Mouse (Mus musculus): ENCODE measurements at regions not wholly inside any gene's neighbourhood (a gene's known extent, or its start where the extent isn't known, plus 50 kb on each side); places are given as distances from the start of the nearest gene placed in this dataset.

GRCm38 (mm10) chr13:101085182-101085581, 252.0 kb upstream of the Slc30a5 start:
- DNase-seq (ENCODE audit: low spot score) (no peak), ATAC-seq (ENCODE audit: low read depth) (no peak)
- Histone ChIP-seq H3K27me3 (replicated peaks; ENCODE audit: control insufficient read depth, insufficient read depth, low read length) (no peaks in the 10 kb centered on the region), H3K9ac (ENCODE audit: low read depth, low read length) (no peak overlapping the region), H3K4me1 (ENCODE audit: control insufficient read depth, insufficient read depth, low read length) (no peaks in the 10 kb centered on the region), H3K27ac (replicated peaks; ENCODE audit: low read depth, low read length) (no peak overlapping the region), H3K4me2 (ENCODE audit: low read depth, low read length) (no peak overlapping the region), H3K36me3 (ENCODE audit: control insufficient read depth, insufficient read depth, low read length) (no peaks in the 10 kb centered on the region), H3K9me3 (ENCODE audit: control insufficient read depth, low read length) (no peaks in the 10 kb centered on the region), H3K4me3 (ENCODE audit: low read depth, low read length) (no peak overlapping the region)

- H3K27me3 ChIP-seq (replicated peaks; ENCODE audit: control insufficient read depth, insufficient read depth, low read length), result no peaks in the 10 kb centered on the region
- 89% methylated on average over 5 of the region's 5 CpGs for WGBS
- ATAC-seq (ENCODE audit: low read depth) (no peak), DNase-seq (ENCODE audit: low spot score) (no peak)
- no peak overlapping the region for H3K27ac ChIP-seq (replicated peaks; ENCODE audit: low read depth, low read length)
- H3K9ac ChIP-seq (ENCODE audit: low read depth, low read length), result no peak overlapping the region
- H3K4me1 ChIP-seq (ENCODE audit: control insufficient read depth, insufficient read depth, low read length), result no peaks in the 10 kb centered on the region
- no peak overlapping the region for H3K4me3 ChIP-seq (ENCODE audit: low read depth, low read length)
- no peaks in the 10 kb centered on the region for H3K36me3 ChIP-seq (ENCODE audit: control insufficient read depth, insufficient read depth, low read length)
- H3K4me2 ChIP-seq (ENCODE audit: low read depth, low read length), result no peak overlapping the region
- no peaks in the 10 kb centered on the region for H3K9me3 ChIP-seq (ENCODE audit: control insufficient read depth, low read length)
Measured at GRCm38 (mm10) chr13:101084193-101084592, 251.0 kb upstream of the Slc30a5 start.

DNA sequence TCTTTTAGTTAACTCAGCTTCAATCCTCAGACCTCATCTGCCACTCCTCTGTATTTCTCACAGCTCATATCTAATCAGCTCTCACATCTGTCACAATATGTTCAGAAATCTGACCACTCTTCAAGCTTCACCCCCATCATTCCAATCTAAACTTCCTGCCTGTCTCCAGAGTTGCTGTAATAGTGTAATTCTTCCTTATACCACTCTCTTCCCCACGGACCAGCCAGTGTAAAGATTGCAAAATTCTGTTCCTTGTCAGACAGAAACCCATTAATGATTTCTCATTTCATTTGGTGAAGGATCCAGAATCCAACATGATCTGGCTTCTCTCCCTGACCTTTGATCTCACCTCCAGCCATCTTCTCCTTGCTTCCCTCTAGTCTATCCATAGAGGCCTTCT, 250.2 kb upstream of the Slc30a5 start:
- no peaks in the 10 kb centered on the region for H3K9me3 ChIP-seq (ENCODE audit: control insufficient read depth, low read length)
- no peak overlapping the region for H3K9ac ChIP-seq (ENCODE audit: low read depth, low read length)
- ATAC-seq (ENCODE audit: low read depth) (no peak), DNase-seq (ENCODE audit: low spot score) (no peak)
- H3K4me1 ChIP-seq (ENCODE audit: control insufficient read depth, insufficient read depth, low read length), result no peaks in the 10 kb centered on the region
- 59% methylated on average over 1 of the region's 1 CpGs for WGBS
- H3K4me2 ChIP-seq (ENCODE audit: low read depth, low read length), result no peak overlapping the region
- H3K27me3 ChIP-seq (replicated peaks; ENCODE audit: control insufficient read depth, insufficient read depth, low read length), result no peaks in the 10 kb centered on the region
- H3K36me3 ChIP-seq (ENCODE audit: control insufficient read depth, insufficient read depth, low read length), result no peaks in the 10 kb centered on the region
- no peak overlapping the region for H3K27ac ChIP-seq (replicated peaks; ENCODE audit: low read depth, low read length)
- H3K4me3 ChIP-seq (ENCODE audit: low read depth, low read length), result no peak overlapping the region

DNA sequence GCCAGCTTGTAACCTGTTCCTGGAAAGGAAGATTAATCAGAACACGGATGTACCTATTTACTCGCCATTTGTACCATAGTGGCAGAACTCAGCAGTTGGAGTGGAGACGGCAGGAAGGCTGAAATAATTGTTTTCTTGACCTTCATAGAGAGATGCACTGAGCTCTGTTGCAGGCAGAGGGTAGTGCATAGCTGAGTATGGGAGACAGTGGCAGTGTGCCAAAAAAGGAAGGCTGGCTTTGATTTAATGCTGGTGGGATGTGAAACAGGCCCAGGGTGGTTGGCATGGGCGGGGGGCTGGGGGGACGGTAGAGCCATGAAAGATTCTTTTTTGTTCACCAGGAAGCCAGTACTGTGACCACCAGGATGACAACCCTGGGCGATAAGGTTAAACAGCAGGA, 235.3 kb upstream of the Slc30a5 start:
- Histone ChIP-seq H3K4me2 (ENCODE audit: low read depth, low read length) (no peak overlapping the region), H3K4me3 (ENCODE audit: low read depth, low read length) (no peak overlapping the region), H3K9ac (ENCODE audit: low read depth, low read length) (no peak overlapping the region), H3K27ac (replicated peaks; ENCODE audit: low read depth, low read length) (no peak overlapping the region), H3K27me3 (replicated peaks; ENCODE audit: control insufficient read depth, insufficient read depth, low read length) (no peaks in the 10 kb centered on the region), H3K9me3 (ENCODE audit: control insufficient read depth, low read length) (no peaks in the 10 kb centered on the region), H3K4me1 (ENCODE audit: control insufficient read depth, insufficient read depth, low read length) (peaks cover 8% of the 10 kb centered on the region; the same call in 1 of the 2 replicates), H3K36me3 (ENCODE audit: control insufficient read depth, insufficient read depth, low read length) (no peaks in the 10 kb centered on the region)
- WGBS, result 48% methylated on average over 6 of the region's 6 CpGs
- DNase-seq (ENCODE audit: low spot score) (peak; percentile 76), ATAC-seq (ENCODE audit: low read depth) (peak; percentile 71; the same call in 1 of the 2 replicates)

- no peaks in the 10 kb centered on the region for H3K36me3 ChIP-seq (ENCODE audit: control insufficient read depth, insufficient read depth, low read length)
- ATAC-seq (ENCODE audit: low read depth), result peak; percentile 86
- DNase-seq (ENCODE audit: low spot score), result peak; percentile 81
- H3K4me1 ChIP-seq (ENCODE audit: control insufficient read depth, insufficient read depth, low read length), result no peaks in the 10 kb centered on the region
- no peak overlapping the region for H3K4me2 ChIP-seq (ENCODE audit: low read depth, low read length)
- no peak overlapping the region for H3K4me3 ChIP-seq (ENCODE audit: low read depth, low read length)
- no peaks in the 10 kb centered on the region for H3K9me3 ChIP-seq (ENCODE audit: control insufficient read depth, low read length)
- 24% methylated on average over 8 of the region's 8 CpGs for WGBS
- H3K27ac ChIP-seq (replicated peaks; ENCODE audit: low read depth, low read length), result no peak overlapping the region
- no peaks in the 10 kb centered on the region for H3K27me3 ChIP-seq (replicated peaks; ENCODE audit: control insufficient read depth, insufficient read depth, low read length)
- no peak overlapping the region for H3K9ac ChIP-seq (ENCODE audit: low read depth, low read length)
Measured at GRCm38 (mm10) chr13:101062582-101062981, 229.4 kb upstream of the Slc30a5 start.

DNA sequence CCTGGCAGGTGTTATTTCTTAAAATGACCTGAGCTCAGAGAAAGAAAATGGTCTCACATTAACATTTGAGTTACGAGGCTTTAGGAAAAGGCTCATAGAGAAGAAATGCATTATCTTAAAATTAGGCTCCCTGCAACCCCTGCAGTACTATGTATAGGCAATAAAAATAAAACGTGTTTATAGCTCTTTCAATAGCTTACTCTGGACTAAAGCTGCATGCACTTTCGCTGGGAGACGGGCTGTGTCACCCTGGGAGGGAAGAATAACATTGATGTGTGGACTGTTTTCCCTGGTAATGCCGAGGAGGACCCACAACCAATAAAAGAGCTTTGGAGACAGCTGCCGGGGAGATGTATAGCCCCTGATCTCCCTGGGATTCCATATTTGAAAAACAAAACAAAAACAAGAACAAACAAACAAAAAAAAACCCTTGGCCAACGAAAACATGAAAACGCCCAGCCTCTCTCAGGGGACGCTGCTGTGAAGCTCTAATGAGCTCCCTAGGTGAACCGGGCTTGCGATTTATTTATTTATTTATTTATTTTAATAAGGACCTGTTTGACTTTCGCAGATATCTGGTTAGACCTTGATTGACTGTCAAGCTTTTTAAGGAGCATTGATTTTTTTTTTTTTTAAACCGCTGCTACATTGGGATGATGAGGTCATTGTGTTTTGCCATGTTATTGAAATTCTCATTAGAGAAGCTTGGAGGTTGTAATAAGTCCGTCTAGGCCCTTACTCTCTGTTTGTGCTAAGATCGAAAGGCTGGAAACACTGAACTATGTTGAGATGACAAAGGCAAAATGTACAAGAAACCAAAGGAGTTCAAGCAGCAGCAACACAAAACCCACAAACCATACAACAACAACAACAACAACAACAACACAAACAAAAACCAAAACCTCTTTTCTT, 228.3 kb upstream of the Slc30a5 start:
- DNase-seq (ENCODE audit: low spot score), result no peak
- no peak overlapping the region for H3K4me2 ChIP-seq (ENCODE audit: low read depth, low read length)

GRCm38 (mm10) chr13:101049511-101049910, 216.3 kb upstream of the Slc30a5 start:
- DNase-seq (ENCODE audit: low spot score) (no peak), ATAC-seq (ENCODE audit: low read depth) (no peak)

More for the DNA sequence above, 228.3 kb upstream of the Slc30a5 start:
- Histone ChIP-seq H3K36me3 (ENCODE audit: control insufficient read depth, insufficient read depth, low read length) (no peaks in the 10 kb centered on the region), H3K9ac (ENCODE audit: low read depth, low read length) (no peak overlapping the region), H3K9me3 (ENCODE audit: control insufficient read depth, low read length) (no peaks in the 10 kb centered on the region), H3K4me1 (ENCODE audit: control insufficient read depth, insufficient read depth, low read length) (no peaks in the 10 kb centered on the region), H3K4me3 (ENCODE audit: low read depth, low read length) (no peak overlapping the region), H3K27me3 (replicated peaks; ENCODE audit: control insufficient read depth, insufficient read depth, low read length) (no peaks in the 10 kb centered on the region), H3K27ac (replicated peaks; ENCODE audit: low read depth, low read length) (no peak overlapping the region)
- 69% methylated on average over 15 of the region's 15 CpGs for WGBS
- ATAC-seq (ENCODE audit: low read depth), result no peak; the same call in 1 of the 2 replicates

DNA sequence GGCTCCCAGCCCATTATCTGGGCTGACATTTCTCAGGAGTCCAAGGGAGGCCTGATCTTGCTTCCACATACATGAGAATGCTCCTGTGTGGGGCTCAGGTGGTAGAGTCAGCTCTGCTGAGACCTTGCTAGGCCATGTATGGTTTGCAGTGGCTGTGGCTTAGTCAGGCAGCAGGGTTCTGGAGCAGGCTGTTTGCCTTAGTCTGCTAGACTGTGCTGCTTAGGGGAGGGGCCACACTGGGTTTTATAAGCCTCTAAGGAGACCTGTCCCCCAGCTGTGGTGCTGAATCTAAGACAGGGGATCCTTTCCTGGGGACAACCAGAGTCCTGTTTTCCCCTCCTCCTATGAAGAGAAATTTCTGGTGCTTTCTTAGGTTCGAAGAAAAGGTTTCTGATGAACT, 199.4 kb upstream of the Slc30a5 start:
- WGBS, result 53% methylated on average over 1 of the region's 1 CpGs
- 0 out of 2 replicates have a peak, but pooled peaks cover 5% of the 10 kb centered on the region for H3K4me1 ChIP-seq (ENCODE audit: control insufficient read depth, insufficient read depth, low read length)
- H3K4me3 ChIP-seq (ENCODE audit: low read depth, low read length), result no peak overlapping the region
- no peak overlapping the region for H3K27ac ChIP-seq (replicated peaks; ENCODE audit: low read depth, low read length)
- no peaks in the 10 kb centered on the region for H3K36me3 ChIP-seq (ENCODE audit: control insufficient read depth, insufficient read depth, low read length)
- no peak; the same call in 1 of the 2 replicates for ATAC-seq (ENCODE audit: low read depth)
- H3K27me3 ChIP-seq (replicated peaks; ENCODE audit: control insufficient read depth, insufficient read depth, low read length), result no peaks in the 10 kb centered on the region
- H3K9me3 ChIP-seq (ENCODE audit: control insufficient read depth, low read length), result no peaks in the 10 kb centered on the region
- no peak overlapping the region for H3K4me2 ChIP-seq (ENCODE audit: low read depth, low read length)
- peak; percentile 84 for DNase-seq (ENCODE audit: low spot score)
- no peak overlapping the region for H3K9ac ChIP-seq (ENCODE audit: low read depth, low read length)

More at GRCm38 (mm10) chr13:101049511-101049910, 216.3 kb upstream of the Slc30a5 start:
- H3K9ac ChIP-seq (ENCODE audit: low read depth, low read length), result no peak overlapping the region
- no peaks in the 10 kb centered on the region for H3K9me3 ChIP-seq (ENCODE audit: control insufficient read depth, low read length)
- H3K36me3 ChIP-seq (ENCODE audit: control insufficient read depth, insufficient read depth, low read length), result no peaks in the 10 kb centered on the region
- WGBS, result 70% methylated on average over 1 of the region's 1 CpGs
- H3K4me3 ChIP-seq (ENCODE audit: low read depth, low read length), result no peak overlapping the region
- no peaks in the 10 kb centered on the region for H3K4me1 ChIP-seq (ENCODE audit: control insufficient read depth, insufficient read depth, low read length)
- no peak overlapping the region for H3K4me2 ChIP-seq (ENCODE audit: low read depth, low read length)
- no peak overlapping the region for H3K27ac ChIP-seq (replicated peaks; ENCODE audit: low read depth, low read length)
- no peaks in the 10 kb centered on the region for H3K27me3 ChIP-seq (replicated peaks; ENCODE audit: control insufficient read depth, insufficient read depth, low read length)

DNA sequence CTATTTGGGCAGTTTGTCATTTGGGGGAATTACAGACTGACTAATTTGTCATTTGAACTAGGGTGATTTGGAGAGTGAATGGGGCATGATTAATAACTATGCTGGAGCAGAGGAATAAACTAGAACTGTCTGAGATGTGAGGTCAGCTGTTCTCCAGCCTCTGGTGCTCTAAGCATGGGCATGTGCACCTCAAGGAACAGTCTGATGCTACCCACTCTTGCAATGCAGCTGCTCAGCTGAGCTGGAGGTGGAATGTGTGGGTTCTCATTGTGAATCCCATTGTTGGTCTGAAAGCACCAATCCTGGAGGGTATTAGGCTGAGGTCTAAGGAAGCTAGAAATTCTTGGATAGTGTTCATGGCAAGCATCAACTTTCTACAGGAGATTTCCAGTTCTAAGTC, 192.8 kb upstream of the Slc30a5 start:
- no peak overlapping the region for H3K9ac ChIP-seq (ENCODE audit: low read depth, low read length)
- H3K4me1 ChIP-seq (ENCODE audit: control insufficient read depth, insufficient read depth, low read length), result no peaks in the 10 kb centered on the region
- H3K36me3 ChIP-seq (ENCODE audit: control insufficient read depth, insufficient read depth, low read length), result no peaks in the 10 kb centered on the region
- no peaks in the 10 kb centered on the region for H3K9me3 ChIP-seq (ENCODE audit: control insufficient read depth, low read length)
- no peaks in the 10 kb centered on the region for H3K27me3 ChIP-seq (replicated peaks; ENCODE audit: control insufficient read depth, insufficient read depth, low read length)
- H3K4me2 ChIP-seq (ENCODE audit: low read depth, low read length), result no peak overlapping the region
- H3K27ac ChIP-seq (replicated peaks; ENCODE audit: low read depth, low read length), result no peak overlapping the region
- no peak for DNase-seq (ENCODE audit: low spot score)
- no peak overlapping the region for H3K4me3 ChIP-seq (ENCODE audit: low read depth, low read length)
- ATAC-seq (ENCODE audit: low read depth), result no peak
